Mouse (Mus musculus) stomach, embryonic 15.5 days (tissue): ENCODE results near the gene Spata3. TPM values are rescaled to one million over a fixed set of nuclear protein-coding genes. Genes with fewer than 3 reads are reported as not detected.
"Not testable (repeated sequence)": the region's sequence is repeated elsewhere in the genome, so short reads cannot be mapped to it uniquely, and the experiment has no call there.

Experiments
- ATAC-seq: fragments of 200-750 bp; cut with Nextera tagmentation; 2 replicates; pipeline ENCODE4 v1.8.0; 2017; ENCODE audit warnings: low read depth, moderate number of reproducible peaks, moderate TSS enrichment; ENCODE audit not compliant: insufficient read depth, low FRiP score
- H3K27ac ChIP-seq: fragments of 300-500 bp; sonication (generic); 2 replicates; pipeline ENCODE4 v1.5.1; 2015; ENCODE audit warnings: mild to moderate bottlenecking, inconsistent platforms
- H3K27me3 ChIP-seq: fragments of 300-500 bp; sonication (generic); replicated peaks from 2 replicates; pipeline ENCODE4 v1.6.1; 2015; ENCODE audit warnings: inconsistent platforms
- H3K36me3 ChIP-seq: fragments of 300-500 bp; sonication (generic); 2 replicates; pipeline ENCODE4 v1.6.1; 2015; ENCODE audit warnings: inconsistent platforms
- H3K4me1 ChIP-seq: fragments of 300-500 bp; sonication (generic); 2 replicates; pipeline ENCODE4 v1.6.1; 2015; ENCODE audit warnings: inconsistent platforms
- H3K4me2 ChIP-seq: fragments of 300-500 bp; sonication (generic); 2 replicates; pipeline ENCODE4 v1.6.1; 2015; ENCODE audit warnings: mild to moderate bottlenecking, inconsistent platforms
- H3K4me3 ChIP-seq: fragments of 300-500 bp; sonication (generic); replicated peaks from 2 replicates; pipeline ENCODE4 v1.5.1; 2015; ENCODE audit warnings: inconsistent platforms
- H3K9ac ChIP-seq: fragments of 300-500 bp; sonication (generic); 2 replicates; pipeline ENCODE4 v1.6.1; 2015; ENCODE audit warnings: inconsistent platforms
- H3K9me3 ChIP-seq: fragments of 300-500 bp; sonication (generic); 2 replicates; pipeline ENCODE4 v1.6.1; 2016; ENCODE audit warnings: inconsistent platforms
- WGBS: fragments of 180-500 bp; shearing (Covaris S2); methylation state at CpG from one replicate; pipeline ENCODE4 v1.1.7; 2015; 5-methylcytosine and 5-hydroxymethylcytosine counted together
- polyA plus RNA-seq: library from polyadenylated mRNA; unstranded; fragments of >200 nt; fragmentation: Nextera tagmentation; extraction: Ambion mirVana; gene quantifications from 2 replicates; pipeline ENCODE4 v1.2.1, GENCODE M21; 2015

Gene Spata3
- polyA plus RNA-seq, 1 experiment from 2014 or later = not detected

- 96% methylated on average over 1 of the region's 1 CpGs for whole genome bisulfite sequencing
- no peaks in the 10 kb centered on the region for H3K4me1 ChIP-seq
- no peaks in the 10 kb centered on the region for H3K27me3 ChIP-seq
- H3K4me3 ChIP-seq = no peak overlapping the region
- no peaks in the 10 kb centered on the region for H3K36me3 ChIP-seq
- no peak overlapping the region for H3K4me2 ChIP-seq
- no peak overlapping the region for H3K9ac ChIP-seq
- no peaks in the 10 kb centered on the region for H3K9me3 ChIP-seq
- ATAC-seq = no peak
- no peak overlapping the region for H3K27ac ChIP-seq
Observed at GRCm38 (mm10) chr1:85997221-85997620, 19.4 kb upstream of the Spata3 start.

DNA sequence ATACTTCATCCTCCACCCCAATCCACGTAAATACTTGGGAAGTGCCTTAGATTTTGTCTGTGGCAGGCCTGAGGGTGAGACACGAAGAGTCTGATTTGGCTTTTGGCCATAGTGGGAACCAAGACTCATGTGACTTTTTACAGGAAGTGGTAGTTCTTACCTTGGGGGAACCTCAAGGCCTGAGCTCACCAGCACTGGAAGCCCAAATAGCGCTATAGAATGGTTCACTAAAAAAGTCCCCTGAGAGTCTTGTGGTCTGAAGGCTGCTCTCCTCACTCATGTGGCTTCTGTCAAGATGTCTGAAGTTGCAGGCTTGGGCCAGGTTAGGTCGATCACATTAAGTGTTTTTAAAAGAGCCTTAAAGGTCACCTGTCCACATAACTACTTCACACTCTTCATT is 18.6 kb upstream of the Spata3 start:
- no peaks in the 10 kb centered on the region for H3K27me3 ChIP-seq
- H3K9me3 ChIP-seq = no peaks in the 10 kb centered on the region
- 80% methylated on average over 4 of the region's 4 CpGs for WGBS
- H3K36me3 ChIP-seq = no peaks in the 10 kb centered on the region
- no peak overlapping the region for H3K4me2 ChIP-seq
- H3K4me3 ChIP-seq = no peak overlapping the region
- ATAC-seq = no peak
- no peak overlapping the region for H3K27ac ChIP-seq
- H3K4me1 ChIP-seq = no peaks in the 10 kb centered on the region
- H3K9ac ChIP-seq = no peak overlapping the region

DNA sequence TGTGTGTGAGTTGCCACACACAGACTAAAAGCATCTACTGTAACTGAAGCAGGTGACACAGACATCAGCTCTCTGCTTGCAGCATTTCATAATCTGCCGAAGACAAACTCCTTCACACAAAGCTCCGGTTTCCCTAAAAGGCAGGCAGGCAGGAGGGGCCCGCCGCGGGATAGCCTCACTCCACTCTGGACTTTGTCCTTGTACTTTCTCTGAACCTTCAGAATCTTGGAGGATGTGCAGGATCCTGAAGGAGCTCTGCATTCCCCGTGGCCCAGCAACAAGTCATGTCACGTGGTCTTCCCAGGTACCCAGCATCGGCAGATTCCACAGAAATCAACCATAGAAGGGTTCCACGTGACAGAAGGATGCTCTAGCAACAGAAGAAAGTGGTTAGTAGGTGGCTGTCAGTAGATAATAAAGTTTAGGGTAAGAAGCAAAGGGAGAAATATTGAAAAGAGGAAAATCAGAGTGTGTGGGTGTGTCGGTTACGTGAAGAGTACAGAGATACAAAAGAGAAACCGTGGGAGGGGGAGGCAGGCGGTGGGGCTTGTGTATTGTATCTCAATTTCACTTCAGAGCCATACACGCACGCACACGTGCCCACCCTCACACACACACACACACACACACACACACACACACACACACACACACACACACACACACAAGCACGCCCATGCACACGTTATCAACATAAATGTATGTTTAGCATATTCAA is 16.6 kb upstream of the Spata3 start:
- no peaks in the 10 kb centered on the region for H3K9me3 ChIP-seq
- no peaks in the 10 kb centered on the region for H3K4me1 ChIP-seq
- 69% methylated on average over 18 of the region's 18 CpGs for WGBS
- no peak for ATAC-seq
- H3K27me3 ChIP-seq = no peaks in the 10 kb centered on the region
- H3K4me2 ChIP-seq = no peak overlapping the region
- H3K4me3 ChIP-seq = no peak overlapping the region
- no peak overlapping the region for H3K27ac ChIP-seq
- H3K36me3 ChIP-seq = no peaks in the 10 kb centered on the region
- H3K9ac ChIP-seq = no peak overlapping the region

DNA sequence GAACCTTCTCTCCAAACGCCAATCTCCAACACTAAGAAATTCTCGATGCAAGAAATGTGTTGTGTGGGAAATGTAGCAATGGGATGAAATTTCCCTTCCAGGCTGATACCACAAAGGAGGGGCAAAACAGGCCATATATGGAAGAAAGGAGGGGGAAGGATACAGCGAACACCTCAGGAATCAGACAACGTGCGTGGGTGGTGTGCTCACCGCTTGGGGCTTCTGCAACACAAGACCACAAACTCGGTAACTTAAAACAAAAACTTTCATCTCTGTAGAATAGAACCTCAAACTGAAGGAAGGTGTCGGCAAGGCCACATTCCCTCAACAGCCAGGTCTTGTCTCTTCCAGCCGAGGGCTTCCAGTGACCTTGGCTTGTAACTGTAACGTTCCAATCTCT is 11.1 kb upstream of the Spata3 start:
- no peak overlapping the region for H3K27ac ChIP-seq
- ATAC-seq = no peak
- 84% methylated on average over 10 of the region's 10 CpGs for WGBS
- H3K27me3 ChIP-seq = no peaks in the 10 kb centered on the region
- H3K9ac ChIP-seq = no peak overlapping the region
- no peak overlapping the region for H3K4me3 ChIP-seq
- H3K4me2 ChIP-seq = no peak overlapping the region
- H3K4me1 ChIP-seq = no peaks in the 10 kb centered on the region
- no peaks in the 10 kb centered on the region for H3K36me3 ChIP-seq
- no peaks in the 10 kb centered on the region for H3K9me3 ChIP-seq

DNA sequence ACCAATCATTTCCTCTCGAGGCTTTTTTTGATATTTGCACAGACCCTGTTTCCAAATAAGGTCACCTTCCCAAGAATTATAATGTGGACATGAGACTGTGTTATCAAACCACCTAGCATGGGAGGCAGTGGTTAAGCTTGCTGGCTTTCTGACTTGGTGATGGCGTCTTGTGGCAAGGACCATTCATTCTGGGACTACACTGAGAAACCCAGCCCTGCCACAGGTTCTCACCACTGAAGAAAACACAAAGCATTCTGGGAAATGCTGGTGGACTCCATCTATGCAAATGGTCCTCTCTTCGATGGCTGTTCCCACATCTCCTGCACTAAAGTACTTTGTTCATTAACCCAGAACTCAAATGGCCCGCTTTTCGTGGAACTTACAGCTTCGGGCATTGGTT is 10.6 kb upstream of the Spata3 start:
- no peak overlapping the region for H3K9ac ChIP-seq
- no peak for ATAC-seq
- no peaks in the 10 kb centered on the region for H3K9me3 ChIP-seq
- H3K4me1 ChIP-seq = no peaks in the 10 kb centered on the region
- no peaks in the 10 kb centered on the region for H3K27me3 ChIP-seq
- H3K4me2 ChIP-seq = no peak overlapping the region
- H3K36me3 ChIP-seq = no peaks in the 10 kb centered on the region
- WGBS = 89% methylated on average over 6 of the region's 6 CpGs
- no peak overlapping the region for H3K27ac ChIP-seq
- H3K4me3 ChIP-seq = no peak overlapping the region

GRCm38 (mm10) chr1:86007778-86008177 is 8.8 kb upstream of the Spata3 start:
- H3K4me2 ChIP-seq = peak overlapping the region; percentile 31; the same call in 1 of the 2 replicates
- 1% methylated on average over 7 of the region's 7 CpGs for WGBS
- H3K9ac ChIP-seq = no peak overlapping the region

GRCm38 (mm10) chr1:86015758-86016157 is 858 bp upstream of the Spata3 start:
- WGBS = 96% methylated on average over 9 of the region's 9 CpGs
- not testable (repeated sequence) for H3K9me3 ChIP-seq, H3K4me1 ChIP-seq, H3K9ac ChIP-seq, H3K4me3 ChIP-seq, H3K4me2 ChIP-seq, H3K36me3 ChIP-seq, ATAC-seq, H3K27ac ChIP-seq
- H3K27me3 ChIP-seq = peaks cover 17% of the 10 kb centered on the region

More at GRCm38 (mm10) chr1:86007778-86008177, 8.8 kb upstream of the Spata3 start:
- Histone ChIP-seq H3K36me3 (no peaks in the 10 kb centered on the region), H3K27me3 (no peaks in the 10 kb centered on the region), H3K9me3 (no peaks in the 10 kb centered on the region), H3K4me1 (no peaks in the 10 kb centered on the region), H3K4me3 (no peak overlapping the region), H3K27ac (no peak overlapping the region)
- ATAC-seq = no peak

DNA sequence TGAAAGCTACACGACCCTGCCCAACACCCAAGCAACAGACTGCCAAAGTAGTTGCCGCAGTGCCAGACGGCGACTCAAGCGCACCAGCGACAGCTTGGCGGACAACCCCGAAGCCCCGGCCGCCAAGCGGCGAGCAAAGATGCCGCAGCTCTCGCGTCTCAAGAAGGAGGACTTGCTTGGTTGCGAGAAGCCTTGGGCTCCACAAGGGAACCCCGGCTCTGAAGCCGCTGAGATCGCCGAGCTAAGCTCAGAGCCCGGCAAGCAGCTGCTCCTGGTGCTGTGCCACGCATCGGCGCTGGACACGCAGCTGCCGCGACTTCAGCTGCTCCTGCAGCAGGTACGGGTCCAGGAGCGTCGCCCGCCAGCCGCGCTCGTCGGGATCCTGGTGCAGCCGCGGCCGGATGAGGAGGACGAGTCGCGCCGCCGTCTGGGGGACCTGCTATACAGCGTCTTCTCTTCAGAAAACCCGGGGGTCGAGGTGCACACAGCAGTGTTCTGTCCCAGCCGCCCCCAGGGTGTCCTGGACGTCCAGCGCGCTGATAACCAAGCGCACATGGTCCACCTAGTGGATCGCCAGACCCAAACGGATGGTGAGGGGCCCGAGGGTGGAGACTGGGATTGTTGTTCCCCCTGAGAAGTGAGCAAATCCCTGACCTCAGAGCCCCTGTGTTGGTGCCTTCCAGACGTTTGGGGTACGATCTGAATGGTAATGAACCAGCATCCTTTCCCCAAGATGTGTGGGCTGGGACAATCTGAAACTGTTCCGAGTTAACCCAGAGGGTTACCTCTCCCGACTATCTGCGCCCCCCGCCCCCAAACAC is 1.8 kb downstream of the Spata3 start:
- peak; percentile 39; the same call in 1 of the 2 replicates for ATAC-seq
- no peaks in the 10 kb centered on the region for H3K36me3 ChIP-seq
- H3K9me3 ChIP-seq = no peaks in the 10 kb centered on the region
- peak overlapping the region; percentile 49 for H3K4me3 ChIP-seq
- 3% methylated on average over 60 of the region's 60 CpGs for WGBS
- H3K4me1 ChIP-seq = peaks cover 4% of the 10 kb centered on the region; the same call in 1 of the 2 replicates
- peak overlapping the region; percentile 98 for H3K4me2 ChIP-seq
- no peak overlapping the region for H3K27ac ChIP-seq
- H3K27me3 ChIP-seq = peaks cover 17% of the 10 kb centered on the region
- no peak overlapping the region for H3K9ac ChIP-seq

DNA sequence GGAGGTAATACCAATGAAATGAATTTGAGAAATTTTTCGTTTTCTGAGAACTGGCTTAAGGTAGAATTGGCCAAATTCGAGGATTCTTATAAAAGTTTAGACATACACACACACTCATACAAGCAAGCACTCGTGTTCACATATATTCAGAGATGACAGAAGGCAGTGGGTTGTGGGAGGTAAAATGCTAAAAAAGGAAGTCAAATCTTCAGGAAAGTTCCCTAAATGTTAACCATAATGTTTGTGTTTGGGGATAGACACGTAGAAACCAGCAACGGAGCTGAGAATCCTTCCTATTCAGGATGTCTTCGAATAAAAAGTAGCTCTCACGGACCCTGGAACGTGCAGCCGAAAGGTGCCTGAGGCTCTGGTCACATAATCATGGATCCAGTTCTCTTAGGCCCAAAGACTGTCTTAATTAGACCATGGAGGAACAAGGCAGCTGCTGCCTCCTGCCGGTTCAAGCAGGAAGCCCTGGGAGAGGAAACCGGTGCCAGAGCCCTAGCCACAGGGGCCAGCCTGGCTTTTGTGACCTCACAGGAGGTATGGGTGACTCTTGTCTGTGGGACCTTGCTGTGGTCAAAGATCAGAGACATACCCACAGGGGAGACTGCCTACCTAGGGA is 4.9 kb downstream of the Spata3 start:
- no peaks in the 10 kb centered on the region for H3K36me3 ChIP-seq
- 68% methylated on average over 11 of the region's 11 CpGs for WGBS
- no peak overlapping the region for H3K4me3 ChIP-seq
- H3K4me2 ChIP-seq = no peak overlapping the region
- no peak overlapping the region for H3K27ac ChIP-seq
- peaks cover 4% of the 10 kb centered on the region; the same call in 1 of the 2 replicates for H3K4me1 ChIP-seq
- no peaks in the 10 kb centered on the region for H3K9me3 ChIP-seq
- H3K27me3 ChIP-seq = peaks cover 17% of the 10 kb centered on the region
- H3K9ac ChIP-seq = no peak overlapping the region
- ATAC-seq = no peak

GRCm38 (mm10) chr1:86032273-86032987 is 15.8 kb downstream of the Spata3 start:
- 18% methylated on average over 11 of the region's 11 CpGs for WGBS
- no peaks in the 10 kb centered on the region for H3K9me3 ChIP-seq
- H3K4me1 ChIP-seq = no peaks in the 10 kb centered on the region
- H3K4me2 ChIP-seq = no peak overlapping the region
- H3K9ac ChIP-seq = no peak overlapping the region
- H3K27me3 ChIP-seq = no peaks in the 10 kb centered on the region
- no peak overlapping the region for H3K27ac ChIP-seq
- H3K4me3 ChIP-seq = no peak overlapping the region
- no peaks in the 10 kb centered on the region for H3K36me3 ChIP-seq
- ATAC-seq = no peak

- H3K9ac ChIP-seq = no peak overlapping the region
- no peak overlapping the region for H3K4me2 ChIP-seq
- ATAC-seq = peak; percentile 35; the same call in 1 of the 2 replicates
- no peak overlapping the region for H3K4me3 ChIP-seq
- H3K27ac ChIP-seq = peak overlapping the region; percentile 27; the same call in 1 of the 2 replicates
- H3K9me3 ChIP-seq = no peaks in the 10 kb centered on the region
- H3K27me3 ChIP-seq = no peaks in the 10 kb centered on the region
- no peaks in the 10 kb centered on the region for H3K36me3 ChIP-seq
- peaks cover 2% of the 10 kb centered on the region; the same call in 1 of the 2 replicates for H3K4me1 ChIP-seq
- WGBS = 59% methylated on average over 3 of the region's 3 CpGs
Observed at GRCm38 (mm10) chr1:86038191-86038951, 21.8 kb downstream of the Spata3 start.
